Mouse (Mus musculus): ENCODE measurements around the gene Abca1. TPM values are rescaled to one million over a fixed set of nuclear protein-coding genes. Genes with fewer than 3 reads are reported as not detected.

The Abca1 gene
- polyA plus RNA-seq, 1 experiment from 2014 or later, result 6.8 TPM

- H3K9me3 ChIP-seq, result no peaks in the 10 kb centered on the region
- no peaks in the 10 kb centered on the region for H3K36me3 ChIP-seq
- no peaks in the 10 kb centered on the region for H3K27me3 ChIP-seq
- no peak overlapping the region for H3K4me2 ChIP-seq
- 77% methylated on average over 8 of the region's 8 CpGs for WGBS
- H3K4me3 ChIP-seq (replicated peaks), result no peak overlapping the region
- no peak overlapping the region for H3K9ac ChIP-seq (replicated peaks)
- H3K27ac ChIP-seq, result no peak overlapping the region
- no peak for ATAC-seq (ENCODE audit: insufficient number of reproducible peaks, insufficient read depth, low FRiP score, low TSS enrichment, low read depth)
- no peaks in the 10 kb centered on the region for H3K4me1 ChIP-seq (replicated peaks)
Observed at GRCm38 (mm10) chr4:53000154-53000553, 159.5 kb downstream of the Abca1 start.

DNA sequence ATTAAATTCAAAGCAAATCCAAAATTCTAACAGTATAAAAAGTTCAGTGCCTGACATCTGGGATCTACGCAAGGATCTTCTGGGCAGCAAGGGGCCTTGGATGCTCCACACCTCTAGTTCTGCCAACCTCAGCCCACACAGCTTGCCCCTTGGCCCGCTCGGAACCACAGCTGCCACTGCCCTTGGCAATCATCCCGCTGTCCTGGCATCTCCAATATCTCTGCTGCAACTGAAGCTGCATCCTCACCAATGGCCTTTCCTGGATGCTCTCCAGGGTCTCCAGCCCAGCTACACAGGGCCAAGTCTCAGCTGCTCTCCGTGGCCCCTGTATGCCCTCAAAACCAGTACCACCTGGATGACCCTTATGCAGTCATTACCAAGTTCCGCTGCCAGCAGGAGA, 160.2 kb downstream of the Abca1 start:
- no peak overlapping the region for H3K27ac ChIP-seq
- no peaks in the 10 kb centered on the region for H3K4me1 ChIP-seq (replicated peaks)
- no peak for ATAC-seq (ENCODE audit: insufficient number of reproducible peaks, insufficient read depth, low FRiP score, low TSS enrichment, low read depth)
- H3K4me3 ChIP-seq (replicated peaks), result no peak overlapping the region
- H3K9me3 ChIP-seq, result no peaks in the 10 kb centered on the region
- no peaks in the 10 kb centered on the region for H3K36me3 ChIP-seq
- WGBS, result 93% methylated on average over 6 of the region's 6 CpGs
- no peak overlapping the region for H3K4me2 ChIP-seq
- no peaks in the 10 kb centered on the region for H3K27me3 ChIP-seq
- H3K9ac ChIP-seq (replicated peaks), result no peak overlapping the region

GRCm38 (mm10) chr4:52989248-52989647, 170.4 kb downstream of the Abca1 start, which contains the start of gene Nipsnap3a:
Nipsnap3a (plus strand) TSS chr4:52989272.
- H3K27me3 ChIP-seq, result 0 out of 2 replicates have a peak, but pooled peaks cover 2% of the 10 kb centered on the region
- peak; percentile 37 for ATAC-seq (ENCODE audit: insufficient number of reproducible peaks, insufficient read depth, low FRiP score, low TSS enrichment, low read depth)
- H3K4me3 ChIP-seq (replicated peaks), result peak within 1 kb of the TSS; percentile 22
- H3K9me3 ChIP-seq, result no peaks in the 10 kb centered on the region
- H3K27ac ChIP-seq, result no peak within 1 kb of the TSS
- no peak within 1 kb of the TSS; the same call in 1 of the 2 replicates for H3K9ac ChIP-seq (replicated peaks)
- 28% methylated on average over 12 of the region's 12 CpGs for WGBS
- 0 out of 2 replicates have a peak, but pooled peaks cover 5% of the 10 kb centered on the region for H3K4me1 ChIP-seq (replicated peaks)
- no peaks in the 10 kb centered on the region for H3K36me3 ChIP-seq
- H3K4me2 ChIP-seq, result peak within 1 kb of the TSS; percentile 47

DNA sequence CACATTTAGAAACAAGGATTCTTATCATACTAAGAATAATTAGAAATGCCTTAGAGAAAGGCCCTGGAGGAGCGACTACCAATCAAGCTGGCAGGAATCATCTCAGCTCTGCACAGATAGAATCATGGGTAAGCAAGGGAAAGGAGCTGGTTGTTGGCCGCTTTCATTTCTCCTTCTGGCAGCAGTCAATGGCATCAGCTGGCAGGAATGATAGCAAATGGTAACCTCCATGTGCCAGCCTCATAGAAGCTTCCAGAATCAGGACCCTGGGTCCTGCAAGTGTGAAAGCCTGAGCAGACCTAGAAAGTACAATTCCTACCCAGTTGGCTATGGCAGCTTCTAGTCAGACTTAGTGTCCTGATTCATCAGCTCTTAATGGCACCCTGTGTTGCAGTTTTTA, 173.4 kb downstream of the Abca1 start:
- no peak for ATAC-seq (ENCODE audit: insufficient number of reproducible peaks, insufficient read depth, low FRiP score, low TSS enrichment, low read depth)
- no peaks in the 10 kb centered on the region for H3K36me3 ChIP-seq
- H3K4me3 ChIP-seq (replicated peaks), result no peak overlapping the region
- no peak overlapping the region for H3K4me2 ChIP-seq
- WGBS, result 88% methylated on average over 2 of the region's 2 CpGs
- H3K27me3 ChIP-seq, result peaks cover 13% of the 10 kb centered on the region
- H3K9me3 ChIP-seq, result no peaks in the 10 kb centered on the region
- H3K27ac ChIP-seq, result no peak overlapping the region
- no peak overlapping the region for H3K9ac ChIP-seq (replicated peaks)
- H3K4me1 ChIP-seq (replicated peaks), result 0 out of 2 replicates have a peak, but pooled peaks cover 5% of the 10 kb centered on the region

DNA sequence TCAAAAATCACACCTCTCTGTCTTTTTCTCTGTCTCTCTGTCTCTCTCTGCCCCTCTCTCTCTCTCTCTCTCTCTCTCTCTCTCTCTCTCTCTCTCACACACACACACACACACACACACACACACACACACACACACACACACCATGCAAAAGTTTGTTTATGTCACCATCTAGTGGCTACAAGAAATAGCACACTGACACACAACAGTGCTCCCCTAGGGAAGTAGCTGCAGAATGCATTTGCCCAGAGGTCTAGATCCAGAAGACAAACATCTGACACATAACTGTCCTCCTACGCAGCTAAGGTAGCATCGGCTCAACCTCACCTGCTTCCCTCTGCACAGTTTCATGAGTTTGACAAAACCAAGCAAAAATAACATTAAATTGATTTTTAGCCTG, 174.5 kb downstream of the Abca1 start:
- no peaks in the 10 kb centered on the region for H3K9me3 ChIP-seq
- no peak overlapping the region for H3K4me3 ChIP-seq (replicated peaks)
- peaks cover 17% of the 10 kb centered on the region for H3K27me3 ChIP-seq
- H3K4me2 ChIP-seq, result no peak overlapping the region
- 0 out of 2 replicates have a peak, but pooled peaks cover 5% of the 10 kb centered on the region for H3K4me1 ChIP-seq (replicated peaks)
- ATAC-seq (ENCODE audit: insufficient number of reproducible peaks, insufficient read depth, low FRiP score, low TSS enrichment, low read depth), result no peak
- H3K9ac ChIP-seq (replicated peaks), result no peak overlapping the region
- WGBS, result 82% methylated on average over 2 of the region's 2 CpGs
- H3K36me3 ChIP-seq, result no peaks in the 10 kb centered on the region
- H3K27ac ChIP-seq, result no peak overlapping the region

Other genes starting within 250 kb of the Abca1 start
- not detected in 2 replicates for gene Olfr272, start 240.7 kb downstream of the Abca1 start, polyA plus RNA-seq (2016; fragmentation: Nextera tagmentation; extraction: Ambion mirVana)
- gene Olfr270, start 195.3 kb downstream of the Abca1 start, polyA plus RNA-seq (2016; fragmentation: Nextera tagmentation; extraction: Ambion mirVana), result not detected in 2 replicates
- not detected in 2 replicates for gene Nipsnap3a, start 170.6 kb downstream of the Abca1 start, polyA plus RNA-seq (2016; fragmentation: Nextera tagmentation; extraction: Ambion mirVana)
- 52.2 and 53.6 TPM in 2 replicates for gene Nipsnap3b, start 148.0 kb downstream of the Abca1 start, polyA plus RNA-seq (2016; fragmentation: Nextera tagmentation; extraction: Ambion mirVana)

All from limb, embryonic 12.5 days (tissue).